Mouse (Mus musculus) ES-E14 (cell line): Measurements from ENCODE around the gene D10Wsu102e. TPM values are rescaled to one million over a fixed set of nuclear protein-coding genes. Genes with fewer than 3 reads are reported as not detected.

Source experiments
- DNase-seq: peaks from one replicate; pipeline ENCODE4 v3.0.0-alpha.2; 2013; ENCODE audit warnings: low read depth, low spot score
- H3K27ac ChIP-seq: 2 replicates; pipeline ENCODE4 v1.5.1; 2012; ENCODE audit warnings: low read depth, mild to moderate bottlenecking, low read length, moderate library complexity, mixed read lengths; ENCODE audit not compliant: poor library complexity, insufficient read depth, severe bottlenecking
- H3K36me3 ChIP-seq: 2 replicates; pipeline ENCODE4 v1.6.1; 2012; ENCODE audit warnings: mild to moderate bottlenecking, low read length, moderate library complexity, mixed read lengths; ENCODE audit not compliant: control insufficient read depth, poor library complexity, insufficient read depth, severe bottlenecking
- H3K4me1 ChIP-seq, 2 experiments: fragments of 150-350 bp in 1 of 2; sonication (generic) in 1 of 2; 2 replicates each; pipeline ENCODE4 v1.6.1; 2012; ENCODE audit warnings: low read length in 2 of 2, mild to moderate bottlenecking in 1 of 2, mixed read lengths in 1 of 2; ENCODE audit not compliant: control insufficient read depth in 2 of 2, insufficient read depth in 2 of 2, poor library complexity in 1 of 2
- H3K4me3 ChIP-seq, 2 experiments: fragments of 150-350 bp in 1 of 2; sonication (generic) in 1 of 2; 2 replicates each; pipeline ENCODE4 v1.5.1; 2012; ENCODE audit warnings: low read length in 2 of 2, low read depth in 1 of 2, mild to moderate bottlenecking in 1 of 2, mixed read lengths in 1 of 2; ENCODE audit not compliant: insufficient read depth in 1 of 2, poor library complexity in 1 of 2, severe bottlenecking in 1 of 2
- H3K9ac ChIP-seq: 2 replicates; pipeline ENCODE4 v1.6.1; 2012; ENCODE audit warnings: low read depth, mild to moderate bottlenecking, low read length, mixed read lengths; ENCODE audit not compliant: poor library complexity, insufficient read depth, severe bottlenecking
- H3K9me3 ChIP-seq: fragments of 150-350 bp; sonication (generic); 2 replicates; pipeline ENCODE4 v1.6.1; 2012; ENCODE audit warnings: low read depth, mild to moderate bottlenecking, low read length; ENCODE audit not compliant: control insufficient read depth, insufficient read depth
- CHD2 ChIP-seq: IDR thresholded peaks from 2 replicates; pipeline ENCODE4 v1.6.1; 2014; ENCODE audit warnings: mild to moderate bottlenecking, low read depth, low read length, inconsistent platforms
- HCFC1 ChIP-seq: IDR thresholded peaks from 2 replicates; pipeline ENCODE4 v1.6.1; 2012; ENCODE audit warnings: low read length, inconsistent platforms, borderline replicate concordance; ENCODE audit not compliant: insufficient read depth
- MAFK ChIP-seq: IDR thresholded peaks from 2 replicates; pipeline ENCODE4 v1.6.1; 2014; ENCODE audit warnings: mild to moderate bottlenecking, low read depth, low read length, inconsistent platforms; ENCODE audit not compliant: insufficient read depth
- ZC3H11A ChIP-seq: IDR thresholded peaks from 2 replicates; pipeline ENCODE4 v1.6.1; 2012; ENCODE audit warnings: low read depth, mild to moderate bottlenecking, inconsistent platforms, low read length, borderline replicate concordance
- ZNF384 ChIP-seq: IDR thresholded peaks from 2 replicates; pipeline ENCODE4 v1.6.1; 2012; ENCODE audit warnings: low read depth, low read length, inconsistent platforms
- in situ Hi-C, 2 experiments: fragments of 600-800 bp; cut with MboI; formaldehyde crosslinking; loops; one replicate each; pipeline ENCODE4 v1.15.1; 2025; ENCODE audit warnings: low sequenced_read_pairs in 2 of 2, inconsistent platforms in 1 of 2; ENCODE audit not compliant: unreplicated experiment in 2 of 2
- total RNA-seq: library from RNA; depleted of rRNA; stranded (reverse); fragments of 300-350 nt; gene quantifications from 2 replicates; pipeline ENCODE4 v1.2.3, GENCODE M21; 2012

Gene D10Wsu102e
- total RNA-seq, 1 experiment = 4.5 TPM

- in situ Hi-C loops = no loop called here
- no peak for DNase-seq
- H3K4me1 ChIP-seq = no peaks in the 10 kb centered on the region
- no peak overlapping the region for H3K9ac ChIP-seq
- no peak overlapping the region for H3K27ac ChIP-seq
- no peak overlapping the region for H3K4me3 ChIP-seq
- H3K36me3 ChIP-seq = peaks cover 34% of the 10 kb centered on the region
- peaks cover 70% of the 10 kb centered on the region for H3K9me3 ChIP-seq
- no peak for TF ChIP-seq CHD2
- TF ChIP-seq MAFK = no peak
- TF ChIP-seq ZNF384 = no peak
- no peak for TF ChIP-seq ZC3H11A
- TF ChIP-seq HCFC1 = no peak
Measured at GRCm38 (mm10) chr10:83382988-83383387, 23.0 kb downstream of the D10Wsu102e start.

- Histone ChIP-seq H3K27ac (no peak overlapping the region; the same call in 1 of the 2 replicates), H3K9me3 (peaks cover 63% of the 10 kb centered on the region), H3K4me1 (no peaks in the 10 kb centered on the region), H3K36me3 (peaks cover 26% of the 10 kb centered on the region), H3K4me3 (no peak overlapping the region), H3K9ac (no peak overlapping the region)
- no peak for TF ChIP-seq ZNF384
- no peak for TF ChIP-seq ZC3H11A
- TF ChIP-seq HCFC1 = no peak
- TF ChIP-seq CHD2 = no peak
- no peak for TF ChIP-seq MAFK
- DNase-seq = no peak
- in situ Hi-C loops = no loop called here
Measured at GRCm38 (mm10) chr10:83383863-83384262, 23.8 kb downstream of the D10Wsu102e start.

GRCm38 (mm10) chr10:83384456-83385215, 24.6 kb downstream of the D10Wsu102e start:
- Histone ChIP-seq H3K9ac (no peak overlapping the region), H3K36me3 (peaks cover 21% of the 10 kb centered on the region), H3K27ac (no peak overlapping the region), H3K9me3 (peaks cover 56% of the 10 kb centered on the region), H3K4me1 (no peaks in the 10 kb centered on the region), H3K4me3 (no peak overlapping the region)
- TF ChIP-seq CHD2 (no peak), MAFK (no peak), ZC3H11A (no peak), HCFC1 (no peak), ZNF384 (no peak)
- in situ Hi-C loops = no loop called here
- no peak for DNase-seq

GRCm38 (mm10) chr10:83385330-83385910, 25.4 kb downstream of the D10Wsu102e start:
- H3K27ac ChIP-seq = no peak overlapping the region
- H3K9me3 ChIP-seq = peaks cover 48% of the 10 kb centered on the region
- H3K36me3 ChIP-seq = peaks cover 18% of the 10 kb centered on the region
- no peak overlapping the region for H3K9ac ChIP-seq
- no peak for DNase-seq
- TF ChIP-seq ZNF384 (no peak), MAFK (no peak), CHD2 (no peak), ZC3H11A (no peak), HCFC1 (no peak)
- in situ Hi-C loops = no loop called here
- no peak overlapping the region for H3K4me3 ChIP-seq
- no peaks in the 10 kb centered on the region for H3K4me1 ChIP-seq
